Mouse (Mus musculus) lung, postnatal 36 days (tissue): ENCODE results near the gene Gm15737.

Source experiments
- DNase-seq: peaks from one replicate; pipeline ENCODE4 v3.0.0; 2022; ENCODE audit warnings: mixed read lengths

Gm15737 gene

GRCm38 (mm10) chr6:92869089-92869581 lies at the start of gene Gm15737:
Gene Gm15737, plus strand, starts transcription at chr6:92869357.
- peak; percentile 82 for DNase-seq

DNA sequence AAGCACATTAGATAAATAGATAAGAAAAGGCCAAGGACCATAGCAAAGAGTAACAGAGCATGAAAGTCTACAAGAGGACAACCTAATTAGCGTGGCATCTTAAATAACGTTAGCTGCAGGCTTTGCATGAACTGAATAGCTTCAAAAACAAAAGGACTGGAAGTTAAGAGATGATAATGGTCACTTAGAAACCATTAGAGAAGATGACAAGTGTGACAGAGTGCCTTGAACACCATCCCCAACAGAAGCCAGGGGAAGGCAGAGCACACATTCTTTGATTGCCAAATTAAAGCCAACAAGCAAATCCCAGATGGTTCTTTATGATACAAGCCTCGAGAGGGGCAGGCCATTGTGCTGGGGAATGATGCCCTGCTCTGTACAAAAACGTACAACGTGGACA lies 47.6 kb upstream of the Gm15737 start:
- no peak for DNase-seq

- no peak for DNase-seq
Observed at GRCm38 (mm10) chr6:92822006-92822405, 47.2 kb upstream of the Gm15737 start.

- DNase-seq, result no peak
Observed at GRCm38 (mm10) chr6:92823991-92824390, 45.2 kb upstream of the Gm15737 start.

GRCm38 (mm10) chr6:92826561-92826960 lies 42.6 kb upstream of the Gm15737 start:
- DNase-seq, result no peak

DNA sequence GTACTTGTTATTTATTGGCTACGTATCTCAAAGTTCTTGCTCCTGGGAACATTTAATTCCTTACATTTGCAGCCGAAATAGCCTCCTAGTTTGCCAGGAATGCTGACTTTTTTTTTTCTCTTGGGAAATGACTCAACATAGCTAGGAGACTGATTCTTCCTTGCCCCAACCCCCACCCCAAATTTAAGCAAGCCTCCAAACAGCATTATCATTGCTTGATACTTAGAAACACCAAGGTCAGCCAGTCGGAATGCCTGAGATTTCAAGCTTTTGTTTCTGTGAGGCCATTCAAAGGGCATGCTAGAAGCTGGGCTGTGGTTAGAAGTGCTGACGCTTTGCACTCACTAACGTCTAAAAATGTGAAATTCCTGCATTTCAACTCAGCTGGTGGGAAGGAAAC lies 41.8 kb upstream of the Gm15737 start:
- DNase-seq, result peak; percentile 40

- DNase-seq, result no peak
Observed at GRCm38 (mm10) chr6:92829148-92829547, 40.0 kb upstream of the Gm15737 start.

DNA sequence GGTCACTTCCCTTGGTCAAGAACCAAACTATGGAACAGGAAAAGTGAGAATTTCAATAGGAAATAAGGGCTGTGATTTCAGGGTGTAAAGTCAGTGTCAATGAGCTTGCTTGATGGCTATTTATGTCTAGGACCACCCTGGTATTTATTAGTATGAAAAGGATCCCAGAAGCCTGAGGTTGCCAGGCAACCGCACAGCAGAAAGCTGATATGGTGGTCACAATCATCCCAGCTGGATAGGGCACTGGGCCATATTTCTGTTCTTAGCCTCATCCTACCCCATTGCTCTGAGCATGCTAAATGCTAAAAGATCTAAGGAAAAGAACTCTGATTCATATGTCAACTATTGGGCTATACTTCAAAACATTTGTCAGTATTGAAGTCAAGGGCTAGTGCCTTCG lies 38.1 kb upstream of the Gm15737 start:
- DNase-seq, result no peak

GRCm38 (mm10) chr6:92842000-92842399 lies 27.2 kb upstream of the Gm15737 start:
- DNase-seq, result no peak

GRCm38 (mm10) chr6:92843474-92843873 lies 25.7 kb upstream of the Gm15737 start:
- no peak for DNase-seq

- DNase-seq, result peak; percentile 17
Observed at GRCm38 (mm10) chr6:92845898-92846297, 23.3 kb upstream of the Gm15737 start.

- no peak for DNase-seq
Observed at GRCm38 (mm10) chr6:92846614-92847013, 22.5 kb upstream of the Gm15737 start.

- DNase-seq, result no peak
Observed at GRCm38 (mm10) chr6:92849208-92849607, 19.9 kb upstream of the Gm15737 start.

DNA sequence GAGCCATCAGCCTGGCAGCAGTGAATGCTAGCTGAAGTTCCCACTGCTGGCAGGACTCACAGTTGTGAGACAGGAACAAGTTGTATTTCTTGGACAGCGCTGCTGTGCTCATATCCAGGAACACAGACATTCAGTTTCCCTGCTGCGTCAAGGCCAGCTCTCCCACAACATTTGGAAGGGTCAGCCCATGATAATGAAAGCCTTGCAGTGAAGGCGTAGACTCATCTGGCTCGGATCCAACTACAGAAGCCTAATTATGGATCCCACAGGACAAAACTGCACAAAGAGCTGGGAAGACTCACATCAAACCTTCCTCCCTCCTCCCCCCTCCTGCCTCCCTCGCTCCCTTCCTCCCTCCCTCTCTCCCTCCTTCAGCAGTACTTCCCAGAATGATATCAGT lies 18.9 kb upstream of the Gm15737 start:
- peak; percentile 86 for DNase-seq

DNA sequence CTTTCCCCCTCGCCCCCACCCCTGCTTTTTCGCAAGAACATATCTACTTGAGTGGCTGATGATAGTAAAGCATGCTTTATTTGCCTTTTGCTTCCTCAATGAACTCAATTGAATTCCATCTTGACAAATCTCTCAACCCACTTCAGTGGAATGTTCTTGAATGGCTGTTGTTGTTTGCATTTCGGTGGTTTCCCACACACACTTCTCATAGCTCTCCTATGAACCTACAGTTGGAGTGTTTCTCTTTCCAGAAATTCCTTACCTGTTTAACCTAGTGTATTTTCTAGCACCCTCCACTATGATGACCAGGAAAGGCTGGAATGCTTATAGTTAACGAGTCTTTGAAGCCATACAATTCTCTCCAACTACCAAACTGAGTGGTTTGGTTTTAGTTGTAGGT lies 14.3 kb upstream of the Gm15737 start:
- peak; percentile 74 for DNase-seq

GRCm38 (mm10) chr6:92857761-92858160 lies 11.4 kb upstream of the Gm15737 start:
- no peak for DNase-seq

GRCm38 (mm10) chr6:92858721-92859510 lies 10.2 kb upstream of the Gm15737 start:
- no peak for DNase-seq

GRCm38 (mm10) chr6:92860285-92860912 lies 8.8 kb upstream of the Gm15737 start:
- DNase-seq, result no peak

DNA sequence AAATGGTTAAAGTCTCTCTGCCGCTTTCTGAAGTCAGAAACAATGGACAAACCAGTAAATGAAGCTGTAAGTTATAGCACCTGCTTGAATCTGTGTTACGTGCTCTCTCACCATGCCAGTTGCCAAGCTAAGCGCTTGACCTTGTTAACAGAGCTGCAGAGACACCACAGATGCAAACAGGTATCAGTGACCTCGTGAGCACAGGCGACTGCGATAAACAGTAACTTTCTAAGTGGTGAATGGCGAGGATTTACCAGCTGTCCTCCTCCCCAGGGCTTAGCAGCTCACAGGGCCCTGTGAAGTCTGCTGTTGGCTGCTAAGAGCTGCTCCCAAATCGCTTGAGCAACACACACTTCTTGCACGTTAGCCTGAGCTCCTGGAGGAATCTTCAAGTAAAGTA lies 6.6 kb upstream of the Gm15737 start:
- no peak for DNase-seq

DNA sequence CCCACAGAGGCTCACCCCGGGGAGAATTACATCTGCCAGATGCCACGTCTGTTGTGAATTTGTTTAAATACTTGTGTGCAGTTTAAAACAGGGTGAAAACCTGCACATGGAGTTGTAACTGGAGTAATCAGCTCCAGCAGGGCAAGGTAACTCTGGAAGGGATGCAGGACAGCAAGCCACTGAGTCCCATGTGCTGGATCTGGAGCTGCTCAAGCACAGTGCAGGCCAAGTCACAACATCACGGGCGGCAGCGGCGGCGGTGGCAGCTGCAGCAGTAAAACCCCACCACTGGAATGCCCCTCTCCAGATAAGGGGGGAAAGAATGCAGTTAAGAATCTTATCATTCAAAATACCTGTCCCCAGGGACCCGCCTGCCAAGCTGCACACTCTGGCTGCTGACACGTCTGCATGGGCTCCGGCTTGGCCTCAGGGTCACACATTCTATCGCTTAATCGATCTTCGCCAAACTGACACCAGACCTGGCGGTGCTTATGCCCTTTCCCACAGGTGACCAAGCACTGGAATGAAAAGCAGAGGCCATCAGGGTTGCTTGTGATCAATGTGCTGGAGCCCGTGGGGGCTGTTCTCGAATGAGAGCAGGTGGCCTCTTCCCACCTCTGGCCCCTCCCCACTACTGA lies 544 bp downstream of the Gm15737 start:
- peak; percentile 32 for DNase-seq

GRCm38 (mm10) chr6:92871813-92872212 lies 2.7 kb downstream of the Gm15737 start:
- DNase-seq, result peak; percentile 30

- no peak for DNase-seq
Observed at GRCm38 (mm10) chr6:92872766-92873165, 3.6 kb downstream of the Gm15737 start.

DNA sequence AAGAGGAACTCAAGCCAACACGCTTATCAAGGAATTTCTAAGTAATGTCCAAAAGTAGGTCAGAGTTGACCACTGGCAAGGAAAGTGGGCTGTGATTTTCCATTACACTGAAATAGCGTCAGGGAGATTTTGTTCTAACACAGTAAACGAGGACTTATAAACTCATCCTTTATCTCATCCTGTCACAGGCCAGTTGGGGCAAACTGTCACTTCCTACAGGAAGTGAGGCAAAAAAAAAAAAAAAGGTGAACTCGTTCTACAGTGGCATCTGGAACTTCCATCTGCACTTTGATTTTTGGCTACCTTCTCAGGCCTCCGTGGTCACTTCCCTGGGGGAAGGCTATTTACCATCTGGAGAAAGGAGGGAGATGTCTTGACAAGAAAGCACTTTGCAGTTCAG lies 5.7 kb downstream of the Gm15737 start:
- peak; percentile 86 for DNase-seq

GRCm38 (mm10) chr6:92875340-92875739 lies 6.2 kb downstream of the Gm15737 start:
- DNase-seq, result no peak
